Mouse (Mus musculus): Measurements from ENCODE around the gene Nfya.

Gene Nfya

GRCm38 (mm10) chr17:48345824-48346223 lies 63.9 kb downstream of the Nfya start:
- no peak for DNase-seq (ENCODE audit: low spot score in 2 of 2)

GRCm38 (mm10) chr17:48343065-48343464 lies 66.6 kb downstream of the Nfya start:
- no peak for DNase-seq (ENCODE audit: low spot score in 2 of 2)

DNA sequence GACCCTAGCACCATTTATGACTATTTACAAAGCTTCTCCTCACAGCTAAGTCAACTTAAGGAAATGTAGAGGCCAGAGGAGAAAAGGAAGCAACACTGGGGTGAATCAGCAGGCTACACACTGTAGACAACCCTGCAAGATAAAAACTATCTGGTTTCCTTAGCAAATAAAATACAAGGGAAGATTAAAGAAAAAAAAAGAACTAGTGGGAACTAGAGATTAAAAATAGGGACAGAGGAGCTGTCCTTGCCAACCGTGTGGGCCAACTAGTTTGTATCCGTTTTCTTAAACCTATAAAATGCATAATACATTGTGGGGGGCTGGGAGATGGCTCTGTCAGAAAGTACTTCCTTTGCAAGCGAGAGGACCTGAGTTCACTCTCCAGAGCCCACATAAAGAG lies 67.8 kb downstream of the Nfya start:
- no peak for DNase-seq (ENCODE audit: low spot score in 2 of 2)

DNA sequence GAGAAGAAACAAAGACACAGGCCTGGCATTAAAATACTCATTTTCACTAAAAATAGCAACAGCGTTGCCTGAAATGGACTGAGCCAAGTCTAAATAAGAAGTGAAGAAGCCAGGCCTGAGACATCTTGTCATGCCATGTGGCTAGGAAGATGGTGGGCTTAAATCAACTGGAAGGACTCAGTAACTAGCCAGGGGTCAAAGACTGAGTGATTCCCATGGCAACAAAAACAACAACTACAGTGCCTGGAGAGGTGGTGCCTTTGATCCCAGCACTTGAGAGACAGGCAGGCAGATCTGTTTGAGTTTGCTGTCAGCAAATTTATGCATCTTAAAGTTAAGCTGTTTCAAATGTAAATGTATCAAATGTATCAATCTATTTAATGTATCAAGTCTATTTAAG lies 69.4 kb downstream of the Nfya start:
- no peak for DNase-seq (ENCODE audit: low spot score in 2 of 2)

Data from spleen, postnatal 36 days (tissue).